Mouse (Mus musculus) embryo, embryonic 9.5 days (tissue): ENCODE measurements around the gene Cdcp2.
A peak's percentile ranks its signal among the peaks of the same experiment; 100 is the strongest.

ENCODE experiments used
- DNase-seq: peaks from one replicate; pipeline ENCODE4 v3.0.0-alpha.2; 2017; ENCODE audit errors: extremely low spot score

The Cdcp2 gene

GRCm38 (mm10) chr4:107096841-107097373 is at the start of gene Cdcp2:
TSS of gene Cdcp2 (plus strand) at chr4:107096891.
- no peak for DNase-seq

- DNase-seq = no peak
Observed at GRCm38 (mm10) chr4:107047806-107048205, 48.9 kb upstream of the Cdcp2 start.

GRCm38 (mm10) chr4:107048568-107049162 is 48.0 kb upstream of the Cdcp2 start:
- no peak for DNase-seq

DNA sequence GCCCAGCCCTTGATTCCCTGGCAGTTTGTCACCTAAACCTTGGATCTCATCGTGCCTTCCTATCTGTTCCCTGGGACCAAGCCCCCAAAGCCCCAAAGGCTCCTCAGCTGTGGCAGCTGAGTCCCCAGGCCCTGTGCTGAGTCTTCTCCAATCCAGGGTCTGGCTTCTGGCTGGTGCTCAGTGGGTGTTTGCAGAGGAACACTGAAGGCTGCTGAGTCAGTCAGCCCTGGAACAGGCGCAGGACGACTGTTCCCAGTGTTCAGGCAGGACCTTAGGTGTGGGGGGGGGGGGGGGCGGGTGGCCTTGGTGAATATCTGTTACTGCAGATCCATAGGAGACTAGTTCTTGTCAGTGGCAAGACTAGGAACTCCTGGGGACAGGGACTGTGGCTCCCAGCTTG is 44.8 kb upstream of the Cdcp2 start:
- no peak for DNase-seq

- DNase-seq = no peak
Observed at GRCm38 (mm10) chr4:107052962-107053553, 43.6 kb upstream of the Cdcp2 start.

DNA sequence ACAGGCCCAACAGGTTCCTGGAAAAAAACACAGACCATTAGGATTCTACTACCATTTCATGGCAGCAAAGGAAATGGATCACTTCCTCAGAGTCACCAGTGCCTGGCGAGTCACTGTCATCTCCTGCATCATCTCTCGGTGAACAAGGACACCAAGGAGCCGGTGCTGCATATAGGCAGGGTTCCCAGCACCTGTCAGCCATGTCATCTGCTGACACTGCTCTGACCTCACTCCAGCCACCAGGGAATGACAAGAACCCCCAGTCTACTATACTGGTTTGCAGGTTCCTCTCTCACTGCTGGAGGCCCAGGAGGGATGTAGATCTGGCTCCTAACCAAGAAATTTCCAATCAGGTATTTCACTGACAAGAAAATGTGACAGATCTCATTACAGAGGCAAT is 40.6 kb upstream of the Cdcp2 start:
- no peak for DNase-seq

DNA sequence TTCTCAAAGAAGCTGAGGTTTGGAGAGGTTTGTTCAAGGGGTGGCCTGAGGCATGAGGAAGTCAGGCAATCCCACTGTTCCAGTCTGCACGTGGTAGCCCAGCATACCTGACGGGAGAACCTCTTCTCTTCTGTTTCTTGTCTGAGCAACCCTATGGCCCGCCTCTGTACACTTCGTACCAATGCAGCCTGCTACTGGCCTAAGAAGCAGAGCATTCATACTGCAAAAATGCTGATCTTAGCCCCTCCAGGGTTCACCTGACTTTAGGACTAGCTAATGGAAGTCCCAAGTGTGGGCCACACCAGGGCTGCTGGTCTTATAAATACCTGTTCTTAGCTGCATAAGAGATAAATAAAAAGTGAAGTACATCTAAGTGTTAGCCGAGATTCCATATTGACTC is 38.3 kb upstream of the Cdcp2 start:
- DNase-seq = no peak

GRCm38 (mm10) chr4:107058781-107059180 is 37.9 kb upstream of the Cdcp2 start:
- DNase-seq = no peak

- DNase-seq = no peak
Observed at GRCm38 (mm10) chr4:107061560-107061959, 35.1 kb upstream of the Cdcp2 start.

- DNase-seq = no peak
Observed at GRCm38 (mm10) chr4:107063214-107063613, 33.5 kb upstream of the Cdcp2 start.

GRCm38 (mm10) chr4:107064394-107065098 is 32.1 kb upstream of the Cdcp2 start:
- DNase-seq = no peak

GRCm38 (mm10) chr4:107066252-107067124 is 30.2 kb upstream of the Cdcp2 start, which contains the start of the genes Mrpl37 and Cyb5rl:
TSS of gene Mrpl37 (minus strand) at chr4:107066868.
TSS of gene Cyb5rl (plus strand) at chr4:107066988.
- DNase-seq = peak; percentile 96

DNA sequence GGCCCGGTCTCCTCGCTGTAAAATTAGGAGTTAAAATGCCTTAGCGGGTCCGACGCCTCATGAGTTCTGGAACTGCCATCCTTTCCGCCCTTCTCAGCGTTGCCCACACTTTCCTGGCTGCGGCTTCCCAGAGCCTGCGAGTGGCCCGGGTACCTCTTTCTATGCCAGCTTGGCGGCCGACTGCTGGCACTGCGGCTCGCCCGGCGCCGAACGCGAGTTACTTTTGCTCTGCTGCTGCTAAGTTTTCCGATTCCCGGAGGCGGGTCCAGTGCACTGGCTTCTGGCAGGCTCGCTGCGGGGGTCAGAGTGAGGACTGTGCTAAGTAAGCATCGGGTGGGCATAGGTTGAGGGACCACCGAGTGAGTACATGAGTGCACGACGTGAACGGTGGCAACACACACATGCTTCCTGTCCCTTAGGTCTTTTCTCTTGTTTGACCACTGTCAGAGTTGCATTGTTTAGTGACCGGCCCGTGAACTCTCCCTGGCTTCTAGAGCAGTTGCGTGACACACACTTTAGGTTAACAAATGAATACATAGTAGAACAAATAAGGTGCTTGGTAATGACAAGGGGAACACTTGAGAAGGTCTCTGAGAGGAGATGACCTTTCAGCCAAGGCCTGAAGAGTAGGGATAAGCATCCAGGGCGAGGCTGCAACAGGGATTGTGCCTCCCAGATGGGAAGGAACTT is 29.4 kb upstream of the Cdcp2 start:
- no peak for DNase-seq

GRCm38 (mm10) chr4:107072343-107072742 is 24.3 kb upstream of the Cdcp2 start:
- DNase-seq = no peak

GRCm38 (mm10) chr4:107075456-107075855 is 21.2 kb upstream of the Cdcp2 start:
- DNase-seq = no peak

DNA sequence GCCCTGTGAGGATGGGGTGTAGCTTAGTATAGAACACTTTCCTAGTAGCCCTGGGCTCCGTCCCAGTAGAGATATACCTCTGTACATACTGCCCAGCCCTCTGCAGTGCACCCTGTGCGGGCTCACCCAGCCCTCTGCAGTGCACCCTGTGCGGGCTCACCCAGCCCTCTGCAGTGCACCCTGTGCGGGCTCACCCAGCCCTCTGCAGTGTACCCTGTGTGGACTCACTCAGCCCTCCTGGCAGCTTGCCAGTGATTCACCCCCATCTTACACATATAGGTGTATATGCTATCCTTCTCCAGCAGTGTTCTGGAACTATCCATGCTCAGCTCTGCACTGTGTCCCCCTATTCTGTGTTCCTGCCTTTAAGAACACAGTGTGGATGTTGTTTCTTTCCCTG is 17.8 kb upstream of the Cdcp2 start:
- DNase-seq = no peak

DNA sequence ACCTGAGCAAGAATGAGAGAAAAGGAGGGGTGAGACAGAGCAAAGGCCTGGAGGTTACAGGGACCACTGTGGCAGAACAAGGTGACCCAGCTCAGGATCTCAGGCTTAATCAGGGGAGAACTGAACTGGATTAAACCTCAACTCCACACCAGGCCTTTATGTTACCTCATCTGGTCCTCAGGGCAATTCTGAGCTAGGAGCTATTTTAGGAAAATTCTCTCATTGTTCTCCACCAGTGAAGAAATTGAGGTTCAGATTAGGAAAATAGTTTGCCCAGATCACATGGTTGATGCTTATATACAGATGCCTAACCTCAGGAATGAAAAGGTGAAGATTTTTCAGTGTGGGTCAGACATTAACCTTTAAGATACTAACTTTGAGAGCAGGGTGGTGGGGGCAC is 17.0 kb upstream of the Cdcp2 start:
- DNase-seq = no peak

DNA sequence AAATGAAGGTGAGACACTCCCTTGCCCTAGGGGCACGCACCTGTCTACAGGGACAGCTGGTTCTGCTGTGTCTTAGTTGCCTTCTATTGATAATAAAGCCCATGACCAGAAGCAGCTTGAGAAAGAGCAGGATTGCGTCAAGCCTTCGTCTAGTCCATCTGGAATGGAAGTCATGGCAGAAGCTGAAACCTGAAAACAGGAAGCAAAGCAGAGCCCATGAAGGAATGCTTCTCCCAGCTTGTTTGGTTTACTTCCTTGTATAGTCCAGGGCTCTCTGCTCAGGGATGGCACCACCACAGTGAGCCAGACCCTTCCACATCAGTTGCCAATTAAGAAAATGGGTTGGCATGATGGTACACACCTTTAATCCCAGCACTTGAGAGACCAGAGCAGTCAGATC is 14.5 kb upstream of the Cdcp2 start:
- no peak for DNase-seq

DNA sequence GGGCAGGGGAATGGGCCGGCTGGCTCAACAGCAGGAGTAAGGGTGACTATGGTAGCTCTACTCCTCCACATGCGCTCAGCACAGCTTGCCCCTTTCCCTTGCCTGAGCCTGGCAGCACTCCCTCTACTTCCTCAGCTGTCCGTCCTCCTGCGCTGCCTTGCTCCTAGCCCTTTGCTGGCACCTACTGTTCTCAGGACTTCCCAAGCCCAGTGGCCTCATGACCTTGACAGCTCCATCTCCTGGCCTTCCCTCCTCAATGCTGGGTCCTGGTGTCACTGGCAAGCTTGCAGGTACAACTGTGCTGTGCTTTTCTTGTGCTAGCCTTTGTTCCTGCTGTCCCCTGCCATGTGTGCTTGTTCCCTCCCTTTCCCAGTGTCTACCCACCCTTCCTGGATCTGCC is 13.6 kb upstream of the Cdcp2 start:
- no peak for DNase-seq

DNA sequence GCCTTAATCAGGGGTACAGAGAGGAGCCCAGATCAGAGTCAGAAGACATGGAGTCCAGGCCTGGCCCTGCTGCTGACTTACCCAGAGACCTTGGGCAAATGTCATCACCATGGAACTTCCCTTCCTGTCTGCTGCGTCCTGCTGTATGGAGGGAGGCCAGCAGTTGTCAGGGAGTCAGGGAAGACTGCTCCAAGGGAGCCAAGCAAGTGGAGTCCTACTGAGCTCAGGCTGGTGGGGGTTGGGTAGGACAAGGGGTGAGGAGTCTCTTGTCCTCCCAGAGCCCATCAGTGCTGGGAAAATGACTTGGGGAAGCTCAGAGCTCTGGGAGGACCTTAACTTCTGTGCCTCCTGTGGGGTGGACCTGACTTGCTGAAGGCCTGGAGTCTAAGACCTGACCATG is 12.3 kb upstream of the Cdcp2 start:
- DNase-seq = peak; percentile 20

GRCm38 (mm10) chr4:107084858-107085257 is 11.8 kb upstream of the Cdcp2 start:
- peak; percentile 80 for DNase-seq
